ENCODE assay signal across 24 mouse cellular contexts in the genomic region with DNA sequence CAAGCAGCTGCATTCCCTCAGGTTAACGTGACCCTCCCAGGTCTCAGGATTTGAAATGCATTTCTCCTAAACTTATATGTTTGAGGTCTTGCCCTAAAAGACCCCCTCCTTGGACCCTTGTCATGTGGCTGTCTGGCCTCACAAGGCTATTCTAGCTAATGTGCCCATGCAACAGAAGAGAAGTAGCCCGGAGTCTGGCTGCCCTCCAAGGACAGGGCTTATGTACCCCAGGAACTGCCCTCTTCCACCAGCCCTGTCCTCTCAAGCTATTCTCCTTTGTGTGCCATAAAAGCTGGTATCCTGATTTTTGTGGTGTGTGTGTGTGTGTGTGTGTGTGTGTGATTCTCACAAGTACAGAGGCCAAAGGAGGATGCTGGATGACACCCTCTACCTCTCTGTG.
DNase-seq lines count a peak whose midpoint lies in the region; TF ChIP-seq lines count a peak whose summit lies in the region.
"Had no signal": no experiment of that assay in that cellular context is flagged by ENCODE, and none has a peak within 500 bp of the region (broad histone marks: within the 10 kb centered on the region; RNA-seq: fewer than 3 reads in every experiment).

No protein-coding gene starts in this region.

- 100% methylated on average over 2 of the region's 2 CpGs for WGBS in thymus, adult 2 months

- peaks cover 56% of the 10 kb centered on the region for H3K4me1 ChIP-seq in thymus, adult 2 months (replicated peaks; ENCODE audit: control insufficient read depth, insufficient read depth, low read length)
- H3K4me1 ChIP-seq: hindbrain, embryonic 10.5 days; intestine, embryonic 15.5 days; midbrain, embryonic 13.5 days had no signal

- no peaks in the 10 kb centered on the region for H3K27me3 ChIP-seq in thymus, adult 2 months (ENCODE audit: control insufficient read depth, insufficient read depth, low read length)
- H3K27me3 ChIP-seq: heart, embryonic 13.5 days; intestine, embryonic 15.5 days; limb, embryonic 13.5 days; midbrain, embryonic 13.5 days had no signal

- H3K36me3 ChIP-seq in thymus, adult 2 months (ENCODE audit: control insufficient read depth, insufficient read depth, low read length), result no peaks in the 10 kb centered on the region
- H3K36me3 ChIP-seq: G1E; heart, embryonic 13.5 days; hindbrain, embryonic 10.5 days; intestine, embryonic 15.5 days; limb, embryonic 13.5 days; midbrain, embryonic 13.5 days had no signal

- peak; percentile 37 to 53 for DNase-seq in cerebellum, postnatal 10 days
- no peak for DNase-seq in cerebellum, postnatal 4 days (ENCODE audit: low spot score in 2 of 2)
- DNase-seq in layer of hippocampus, adult 9-11 months, result peak; percentile 52
- DNase-seq in layer of hippocampus, adult 18-20 months (ENCODE audit: low spot score in 2 of 2), result no peak
- DNase-seq in thymus, adult 2 months, result no peak
- DNase-seq in thymus, adult 18-20 months, result no peak
- DNase-seq in adrenal gland, postnatal 14 days, result no peak
- no peak for DNase-seq in embryo, embryonic 10.5 days (ENCODE audit: low spot score)
- DNase-seq: adrenal gland, adult 8-10 months; cerebellum, adult 8-10 months; heart, adult 2 months; heart, postnatal 10 days; kidney, adult 2 months; lung, postnatal 4 days; thymus, postnatal 36 days had no signal

- H3K27ac ChIP-seq in thymus, adult 2 months (ENCODE audit: control insufficient read depth, insufficient read depth, low read length), result peak overlapping the region; percentile 50
- H3K27ac ChIP-seq: heart, adult 2 months; heart, embryonic 13.5 days; hindbrain, embryonic 10.5 days; hindbrain, postnatal 0 days; intestine, embryonic 15.5 days; kidney, postnatal 0 days; limb, embryonic 13.5 days; midbrain, embryonic 13.5 days had no signal

- no peak overlapping the region for H3K4me3 ChIP-seq in thymus, adult 2 months (ENCODE audit: control insufficient read depth, insufficient read depth, low read length)
- H3K4me3 ChIP-seq: erythroblast, embryonic 14.5 days; heart, adult 2 months; heart, embryonic 13.5 days; hindbrain, embryonic 10.5 days; intestine, embryonic 15.5 days; limb, embryonic 13.5 days; midbrain, embryonic 13.5 days had no signal

- TF ChIP-seq POLR2A in thymus, adult 2 months (IDR thresholded peaks at IDR 0.05; ENCODE audit: control insufficient read depth, extremely low read depth, insufficient read depth, low read length, poor library complexity), result no peak

- TF ChIP-seq CTCF in thymus, adult 2 months (IDR thresholded peaks at IDR 0.05; ENCODE audit: borderline replicate concordance, control insufficient read depth, extremely low read depth, insufficient read depth, low read length, poor library complexity), result no peak

Comparison
In these comparisons a context has a peak if more than half of its experiments do, and no peak if none do; other contexts are left out.
1. DNase-seq: peak in cerebellum, postnatal 10 days (2 of 2) and layer of hippocampus, adult 9-11 months (single experiment); none in cerebellum, postnatal 4 days (0 of 2), layer of hippocampus, adult 18-20 months (0 of 2), thymus, adult 2 months (single experiment), thymus, adult 18-20 months (0 of 2), adrenal gland, postnatal 14 days (single experiment) and embryo, embryonic 10.5 days (single experiment).